Mouse (Mus musculus): ENCODE measurements around the gene Mbd4.

Mbd4 gene

DNA sequence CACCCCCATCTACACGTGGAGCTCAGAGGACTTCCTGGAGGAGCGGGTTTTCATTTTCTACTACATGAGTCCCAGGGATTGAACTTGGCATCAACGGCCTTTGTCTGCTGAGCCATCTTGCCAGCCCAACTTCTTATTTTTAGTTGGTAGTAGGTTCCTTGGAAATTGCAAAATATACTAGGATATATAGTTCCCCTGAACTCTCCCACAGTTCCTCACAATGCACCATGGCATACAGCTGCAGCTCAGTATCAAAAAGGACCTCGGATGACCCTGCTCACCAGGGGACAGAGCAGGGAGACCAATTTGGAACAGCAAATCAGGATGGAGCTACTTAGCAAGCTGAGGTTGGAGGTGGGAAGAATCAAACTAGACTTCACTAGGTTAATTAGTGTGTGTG is 38.1 kb downstream of the Mbd4 start:
- no peak for DNase-seq (ENCODE audit: extremely low spot score, low read depth, low spot score)

DNA sequence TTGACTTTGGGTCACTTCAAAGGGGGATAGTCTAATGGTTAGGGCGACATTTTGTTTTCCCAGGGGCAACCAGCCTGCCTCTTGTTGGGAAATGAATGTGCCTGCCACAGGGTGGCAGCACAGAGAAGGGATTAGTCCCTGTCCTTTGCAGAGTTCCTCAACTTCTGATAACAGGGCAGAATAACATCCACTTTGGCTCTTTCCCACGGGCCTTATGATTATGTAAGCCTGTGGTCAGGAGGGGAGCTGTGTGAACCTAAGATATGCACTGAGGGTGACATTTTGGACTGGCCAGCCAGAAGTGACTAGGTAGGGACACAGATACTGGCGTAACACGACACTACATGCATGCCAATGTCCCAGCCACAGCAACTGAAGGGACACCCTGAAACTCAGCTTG is 39.1 kb downstream of the Mbd4 start:
- no peak for DNase-seq (ENCODE audit: extremely low spot score, low read depth, low spot score)

DNA sequence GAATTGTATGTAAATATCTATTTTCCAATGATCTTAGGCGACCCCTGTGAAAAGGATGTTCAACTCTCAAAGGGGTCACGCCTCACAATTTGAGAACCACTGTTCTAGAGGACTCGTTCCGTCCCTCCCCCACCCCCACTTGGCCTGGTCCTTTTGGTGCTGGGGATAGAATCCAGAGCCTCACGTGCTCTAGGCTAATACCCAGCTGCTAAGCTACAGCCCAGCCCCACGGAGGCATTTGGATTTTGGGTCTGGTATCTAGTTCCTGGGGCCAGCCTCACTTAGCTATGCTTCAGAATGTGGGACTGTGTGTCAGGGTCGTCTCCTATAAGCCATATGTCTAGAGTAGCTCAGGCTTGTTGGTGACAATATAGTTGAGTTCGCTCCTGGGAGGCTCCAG is 41.6 kb downstream of the Mbd4 start:
- no peak for DNase-seq (ENCODE audit: extremely low spot score, low read depth, low spot score)

DNA sequence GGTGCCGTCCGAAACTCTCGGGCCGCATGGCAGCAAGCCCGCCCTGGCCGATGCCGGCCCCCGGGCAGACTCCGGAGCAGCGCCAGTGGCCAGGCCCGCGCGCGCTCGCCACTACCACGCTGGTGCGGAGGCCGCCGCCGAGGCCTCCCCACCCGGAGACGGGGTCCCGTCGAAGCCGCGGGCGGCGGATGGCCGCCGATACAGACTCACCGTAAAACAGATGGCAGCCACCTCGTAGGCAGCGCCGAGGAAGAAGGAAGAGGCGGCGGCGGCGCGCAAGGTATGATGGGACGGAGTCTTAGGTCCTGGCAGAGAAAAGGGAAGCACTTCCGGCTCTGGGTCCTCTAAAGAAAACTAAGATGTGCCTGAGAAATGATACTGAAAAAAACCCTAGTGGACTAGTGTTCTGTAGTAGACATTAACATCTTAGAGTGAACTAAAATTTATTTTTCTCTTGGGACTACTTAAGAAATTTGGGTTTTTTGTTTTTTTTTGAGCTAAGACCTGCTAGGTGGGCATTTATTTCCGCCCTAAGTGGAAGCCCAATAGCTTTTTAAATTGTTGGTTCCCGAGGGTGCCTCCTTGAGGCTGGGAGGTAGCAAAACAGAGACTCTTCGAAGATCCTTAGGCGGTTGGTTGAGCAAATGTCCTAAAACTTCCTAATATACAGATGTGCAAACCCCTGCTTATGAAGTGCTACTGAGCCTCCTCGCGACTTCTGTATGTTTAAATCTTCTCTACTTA is 44.5 kb downstream of the Mbd4 start, which contains the start of gene Rpl32:
TSS of gene Rpl32 (minus strand) at position 260 of the 744 bp plus-strand sequence.
- peak; percentile 98 for DNase-seq (ENCODE audit: extremely low spot score, low read depth, low spot score)

DNA sequence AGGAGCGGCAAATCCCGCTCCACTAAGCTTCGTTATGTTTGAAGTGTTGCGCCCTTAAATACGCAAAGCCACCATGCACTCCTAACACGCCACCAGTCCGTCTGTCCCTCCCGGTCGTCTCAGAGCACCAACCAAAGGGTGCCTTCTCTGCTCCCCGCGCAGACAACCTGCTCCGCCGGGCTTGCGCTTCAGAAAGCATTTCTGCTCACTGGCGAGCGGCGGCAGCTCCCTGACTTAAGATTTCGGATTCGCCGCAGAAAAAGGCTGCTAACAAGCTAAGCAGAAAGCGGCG is 45.0 kb downstream of the Mbd4 start:
- DNase-seq (ENCODE audit: extremely low spot score, low read depth, low spot score), result no peak

DNA sequence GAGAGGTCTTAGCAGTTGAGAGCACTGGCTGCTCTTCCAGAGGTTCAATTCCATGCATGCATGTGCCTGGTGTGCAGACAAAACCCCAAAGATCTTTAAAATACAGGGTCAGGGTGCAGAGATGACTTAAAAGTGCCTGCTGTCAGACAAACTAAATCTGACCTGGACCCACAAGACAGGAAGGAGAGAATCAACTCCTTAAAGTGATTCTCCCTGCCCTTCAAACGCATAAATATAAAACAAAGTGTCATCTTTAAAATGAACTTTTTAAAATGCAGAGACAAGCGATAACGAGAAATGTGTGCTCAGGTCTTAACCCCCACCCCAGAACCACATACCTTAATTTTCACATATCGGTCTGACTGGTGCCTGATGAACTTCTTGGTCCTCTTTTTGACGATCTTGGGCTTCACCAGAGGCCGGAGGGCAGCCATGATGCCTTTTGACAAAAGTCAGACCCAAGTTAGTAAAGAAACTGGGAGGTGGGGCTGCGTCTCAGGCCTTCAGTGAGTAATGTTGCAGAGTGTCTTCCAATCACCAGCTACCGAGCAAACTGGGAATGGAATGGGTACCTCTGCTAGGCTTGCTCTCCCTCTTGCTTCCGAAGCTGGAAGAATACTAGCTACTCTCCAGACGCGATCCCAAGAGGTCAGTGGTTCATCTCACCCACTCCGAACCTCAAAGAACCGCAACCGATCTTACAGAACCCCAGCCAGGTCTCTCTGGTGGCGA is 45.5 kb downstream of the Mbd4 start:
- no peak for DNase-seq (ENCODE audit: extremely low spot score, low read depth, low spot score)

DNA sequence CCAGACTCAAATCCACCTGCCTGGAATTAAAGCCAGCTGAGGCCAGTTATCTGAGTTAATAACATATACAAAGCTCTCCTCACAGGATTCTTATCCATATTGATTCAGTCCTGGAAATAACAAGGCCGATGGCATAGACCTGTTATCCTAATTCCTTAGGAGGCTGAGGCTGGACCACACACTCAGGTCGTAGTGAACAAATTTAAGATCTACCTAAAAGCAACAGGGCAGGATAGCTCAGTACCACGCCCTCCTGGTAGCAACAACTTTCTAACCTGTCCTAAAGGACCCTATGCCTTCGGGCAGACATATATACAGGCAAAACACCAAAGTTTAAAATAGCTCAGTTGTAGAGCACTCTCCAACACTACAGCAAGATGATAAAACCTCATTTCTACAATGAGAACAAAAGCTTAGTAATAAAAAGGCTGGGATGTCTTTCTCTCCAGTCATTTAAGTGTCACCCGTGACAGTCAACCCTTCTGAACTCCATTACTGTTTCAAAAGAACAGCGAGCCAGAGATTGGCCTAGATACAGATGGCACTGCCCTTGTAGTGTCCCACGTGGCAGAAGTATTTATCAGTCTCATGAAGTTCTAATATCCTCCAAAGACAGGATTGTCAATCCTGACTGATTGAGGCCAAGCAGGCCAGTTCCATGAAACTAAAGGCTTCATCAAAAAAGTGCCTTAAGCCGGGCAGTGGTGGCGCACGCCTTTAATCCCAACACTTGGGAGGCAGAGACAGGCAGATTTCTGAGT is 48.6 kb downstream of the Mbd4 start:
- DNase-seq (ENCODE audit: extremely low spot score, low read depth, low spot score), result no peak

DNA sequence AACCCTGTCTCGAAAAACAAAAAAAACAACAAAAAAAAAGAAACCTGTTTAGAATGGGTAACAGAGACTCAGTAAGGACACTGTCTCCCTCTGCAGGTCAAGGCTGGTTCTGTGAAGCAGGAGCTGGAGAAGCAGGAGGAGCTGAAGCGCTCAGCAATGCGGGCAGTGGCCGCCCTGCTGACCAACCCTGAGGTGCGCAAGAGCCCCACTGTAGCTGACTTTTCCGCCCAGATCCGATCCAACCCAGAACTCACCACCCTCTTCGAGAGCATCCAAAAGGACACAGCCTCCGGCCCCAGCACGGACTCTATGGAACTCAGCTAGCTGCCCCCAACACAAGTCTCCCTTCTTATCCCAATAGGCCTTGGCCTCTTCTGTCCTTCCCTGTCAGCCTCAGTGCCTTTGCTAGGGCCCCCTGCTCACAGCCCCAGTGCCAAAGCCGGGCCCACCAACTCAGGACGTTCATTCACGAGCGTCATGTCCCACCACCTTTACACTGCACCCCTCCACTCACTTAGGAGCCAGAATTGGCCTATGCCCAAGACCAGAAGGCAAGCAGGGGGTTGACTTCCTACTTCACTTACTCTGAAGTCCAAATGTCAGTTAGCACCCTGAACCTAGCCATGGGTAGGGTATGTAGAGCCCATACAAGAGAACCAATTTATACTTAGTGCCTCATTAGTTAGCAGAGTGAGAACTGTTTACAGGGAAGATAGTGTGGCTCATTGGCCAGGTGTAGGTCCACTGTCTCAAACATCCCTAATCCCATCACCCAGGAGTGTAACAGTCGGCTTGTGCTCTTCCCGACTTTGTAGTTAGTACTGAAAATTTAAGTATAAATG is 49.4 kb downstream of the Mbd4 start:
- no peak for DNase-seq (ENCODE audit: extremely low spot score, low read depth, low spot score)

DNA sequence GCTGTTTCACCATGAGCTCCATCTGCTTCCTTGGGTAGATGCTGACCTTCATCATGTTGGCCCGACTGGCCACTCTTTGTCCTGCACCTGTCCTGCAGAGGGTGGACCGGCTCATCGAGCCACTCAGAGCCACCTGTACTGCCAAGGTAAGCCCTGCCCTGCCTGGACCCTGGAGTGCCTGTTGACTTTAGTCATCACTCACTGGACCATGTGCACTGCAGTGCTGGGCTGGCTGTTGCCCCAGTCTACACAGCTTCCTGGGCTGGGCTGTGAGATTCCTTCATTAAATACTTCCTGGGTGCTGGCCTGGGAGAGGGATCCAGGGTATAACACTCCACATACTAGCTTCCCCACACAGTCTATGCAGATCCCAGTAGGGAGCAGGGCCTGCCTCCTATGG is 51.4 kb downstream of the Mbd4 start:
- no peak for DNase-seq (ENCODE audit: extremely low spot score, low read depth, low spot score)

DNA sequence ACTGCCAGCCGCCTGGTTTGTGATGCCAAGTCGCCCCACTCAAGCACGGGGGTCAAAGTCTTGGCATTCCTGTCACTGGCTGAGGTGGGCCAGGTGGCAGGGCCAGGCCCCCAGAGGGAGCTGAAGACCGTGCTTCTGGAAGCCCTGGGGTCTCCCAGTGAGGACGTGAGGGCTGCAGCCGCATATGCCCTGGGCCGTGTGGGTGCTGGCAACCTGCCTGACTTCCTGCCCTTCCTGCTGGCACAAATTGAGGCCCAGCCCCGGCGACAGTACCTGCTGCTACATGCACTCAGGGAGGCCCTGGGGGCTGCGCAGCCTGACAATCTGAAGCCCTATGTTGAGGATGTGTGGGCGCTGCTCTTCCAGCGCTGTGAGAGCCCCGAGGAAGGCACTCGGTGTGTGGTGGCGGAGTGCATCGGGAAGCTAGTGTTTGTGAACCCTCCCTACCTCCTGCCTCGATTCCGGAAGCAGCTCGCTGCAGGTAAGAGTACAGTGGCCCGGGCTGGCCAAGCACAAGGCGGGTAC is 60.4 kb downstream of the Mbd4 start:
- DNase-seq (ENCODE audit: extremely low spot score, low read depth, low spot score), result no peak

DNA sequence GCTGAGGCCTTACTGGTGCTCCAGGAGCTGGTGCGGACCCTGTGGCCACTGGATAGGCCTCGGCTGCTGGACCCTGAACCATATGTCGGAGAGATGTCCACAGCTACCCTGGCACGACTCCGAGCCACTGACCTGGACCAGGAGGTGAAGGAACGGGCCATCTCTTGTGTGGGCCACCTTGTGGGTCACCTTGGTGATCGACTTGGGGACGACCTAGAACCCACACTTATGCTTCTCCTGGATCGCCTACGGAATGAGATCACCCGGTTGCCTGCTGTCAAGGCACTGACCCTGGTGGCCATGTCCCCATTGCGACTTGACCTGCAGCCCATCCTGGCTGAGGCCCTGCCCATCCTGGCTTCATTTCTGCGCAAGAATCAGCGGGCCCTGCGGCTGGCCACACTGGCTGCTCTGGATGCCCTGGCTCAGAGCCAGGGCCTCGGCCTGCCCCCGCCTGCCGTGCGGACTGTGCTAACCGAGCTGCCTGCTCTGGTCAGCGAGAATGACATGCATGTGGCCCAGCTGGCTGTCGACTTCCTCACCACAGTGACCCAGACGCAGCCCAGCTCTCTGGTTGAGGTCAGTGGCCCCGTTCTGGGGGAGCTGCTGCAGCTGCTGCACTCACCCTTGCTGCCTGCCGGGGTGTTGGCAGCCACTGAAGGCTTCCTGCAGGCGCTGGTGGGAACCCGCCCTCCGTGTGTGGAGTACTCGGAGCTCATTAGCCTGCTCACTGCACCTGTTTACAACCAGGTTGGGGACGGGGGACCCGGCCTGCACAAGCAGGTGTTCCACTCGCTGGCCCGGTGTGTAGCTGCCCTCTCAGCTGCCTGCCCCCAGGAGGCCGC is 61.1 kb downstream of the Mbd4 start:
- DNase-seq (ENCODE audit: extremely low spot score, low read depth, low spot score), result no peak

DNA sequence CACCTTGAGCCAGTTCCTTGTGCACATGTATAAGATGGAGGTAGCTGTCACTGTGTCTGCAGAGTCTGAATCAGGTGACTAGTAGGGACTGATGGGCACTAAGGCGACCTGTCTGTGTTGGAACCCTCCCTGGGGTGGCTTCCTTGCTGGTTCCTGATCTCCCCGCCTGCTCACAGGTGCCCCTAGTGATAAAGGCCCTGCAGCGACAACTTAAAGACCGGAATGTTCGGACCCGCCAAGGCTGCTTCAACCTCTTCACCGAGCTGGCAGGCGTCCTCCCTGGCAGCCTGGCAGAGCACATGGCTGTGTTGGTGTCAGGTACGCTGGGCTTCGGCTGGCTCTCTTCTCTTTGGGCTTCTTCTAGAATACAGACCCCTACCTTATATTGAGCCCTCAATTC is 62.2 kb downstream of the Mbd4 start:
- no peak for DNase-seq (ENCODE audit: extremely low spot score, low read depth, low spot score)

Measured in hindlimb bud, embryonic 11.5 days (tissue).